Mouse (Mus musculus): ENCODE measurements at regions not wholly inside any gene's neighbourhood (a gene's known extent, or its start where the extent isn't known, plus 50 kb on each side); places are given as distances from the start of the nearest gene placed in this dataset.

DNA sequence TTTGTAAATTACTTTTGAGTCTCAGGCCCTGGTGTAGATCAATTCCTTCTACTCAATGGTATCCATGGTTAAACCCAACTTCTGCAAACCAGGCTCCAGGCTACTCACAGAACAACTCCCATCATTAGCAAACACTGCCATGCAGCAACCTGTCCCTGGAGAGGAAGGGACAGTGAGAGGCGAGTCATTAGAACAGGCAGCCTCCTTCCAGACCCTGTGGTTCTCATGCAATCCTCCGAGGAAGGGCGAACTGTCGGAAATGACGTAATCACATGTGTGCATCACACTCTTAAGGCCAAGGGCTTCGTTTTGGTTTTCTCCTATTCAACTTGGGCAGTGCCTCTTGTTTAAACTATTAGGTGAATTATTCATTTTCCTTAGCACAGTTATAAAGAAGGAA lies 152.2 kb upstream of the Rfx3 start:
- no peak for TF ChIP-seq CTCF (IDR thresholded peaks at IDR 0.05; ENCODE audit: low read depth)
- no peak for TF ChIP-seq EP300 (IDR thresholded peaks at IDR 0.05; ENCODE audit: low read depth)
